Mouse (Mus musculus): Measurements from ENCODE around the gene Pml.
A peak's percentile ranks its signal among the peaks of the same experiment; 100 is the strongest.

The Pml gene

GRCm38 (mm10) chr9:58231746-58232145, 17.8 kb downstream of the Pml start:
- DNase-seq: no peak

- DNase-seq: peak; percentile 66
Measured at GRCm38 (mm10) chr9:58228777-58229466, 20.7 kb downstream of the Pml start.

GRCm38 (mm10) chr9:58225915-58226913, 23.4 kb downstream of the Pml start:
- DNase-seq: peak; percentile 60

- DNase-seq: no peak
Measured at GRCm38 (mm10) chr9:58224356-58224755, 25.2 kb downstream of the Pml start.

- DNase-seq: peak; percentile 69
Measured at GRCm38 (mm10) chr9:58220218-58220903, 29.2 kb downstream of the Pml start.

- DNase-seq: no peak
Measured at GRCm38 (mm10) chr9:58218539-58218938, 31.0 kb downstream of the Pml start.

- peak; percentile 76 for DNase-seq
Measured at GRCm38 (mm10) chr9:58216402-58216801, 33.2 kb downstream of the Pml start.

GRCm38 (mm10) chr9:58214519-58215180, 34.9 kb downstream of the Pml start:
- peak; percentile 71 for DNase-seq

GRCm38 (mm10) chr9:58213865-58214264, 35.7 kb downstream of the Pml start:
- peak; percentile 63 for DNase-seq

GRCm38 (mm10) chr9:58213377-58213776, 36.2 kb downstream of the Pml start:
- no peak for DNase-seq

GRCm38 (mm10) chr9:58210304-58210627, 39.3 kb downstream of the Pml start:
- no peak for DNase-seq

- DNase-seq: no peak
Measured at GRCm38 (mm10) chr9:58209462-58210303, 39.9 kb downstream of the Pml start.

GRCm38 (mm10) chr9:58206013-58206412, 43.6 kb downstream of the Pml start:
- DNase-seq: no peak

- peak; percentile 93 for DNase-seq
Measured at GRCm38 (mm10) chr9:58204448-58205000, 45.1 kb downstream of the Pml start.

- peak; percentile 86 for DNase-seq
Measured at GRCm38 (mm10) chr9:58203516-58204447, 45.8 kb downstream of the Pml start, which contains the start of the genes Islr and Islr2. Gene Islr, minus strand, starts transcription at chr9:58204306. Gene Islr2, minus strand, starts transcription at chr9:58204319.

- no peak for DNase-seq
Measured at GRCm38 (mm10) chr9:58202676-58203453, 46.7 kb downstream of the Pml start.

- DNase-seq: no peak
Measured at GRCm38 (mm10) chr9:58201861-58202549, 47.6 kb downstream of the Pml start.

GRCm38 (mm10) chr9:58201091-58201842, 48.3 kb downstream of the Pml start:
- DNase-seq: no peak
